Mouse (Mus musculus) right cerebral cortex, postnatal 36 days (tissue): Measurements from ENCODE around the gene Olfr923.
A peak's percentile ranks its signal among the peaks of the same experiment; 100 is the strongest.
"Not testable (repeated sequence)": the region's sequence is repeated elsewhere in the genome, so short reads cannot be mapped to it uniquely, and the experiment has no call there.

ENCODE experiments used
- DNase-seq, 2 experiments: peaks; one replicate each; pipeline ENCODE4 v3.0.0; 2022; ENCODE audit warnings: low spot score in 2 of 2, mixed read lengths in 1 of 2

The Olfr923 gene

DNA sequence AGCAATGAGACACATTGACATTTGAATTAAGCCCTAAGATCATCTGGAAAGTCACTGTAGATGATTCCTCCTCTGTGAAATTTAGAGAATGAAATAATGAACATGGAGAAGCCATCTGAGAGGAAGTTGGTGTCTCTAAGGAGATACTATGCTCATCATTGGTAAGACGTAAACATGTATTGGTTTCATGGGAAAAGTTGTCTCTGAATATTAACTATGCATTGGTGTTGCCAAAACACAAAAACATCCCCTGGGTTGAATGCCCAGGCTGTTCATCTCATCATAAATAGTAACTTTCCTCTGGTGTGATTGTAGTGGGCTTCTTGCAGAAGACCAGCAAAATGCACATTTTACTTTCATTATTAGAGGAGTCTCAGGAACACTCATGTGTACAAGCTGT is at the start of gene Olfr923:
Gene Olfr923, plus strand, starts transcription at position 301 of the 400 bp plus-strand sequence.
- no peak for DNase-seq

DNA sequence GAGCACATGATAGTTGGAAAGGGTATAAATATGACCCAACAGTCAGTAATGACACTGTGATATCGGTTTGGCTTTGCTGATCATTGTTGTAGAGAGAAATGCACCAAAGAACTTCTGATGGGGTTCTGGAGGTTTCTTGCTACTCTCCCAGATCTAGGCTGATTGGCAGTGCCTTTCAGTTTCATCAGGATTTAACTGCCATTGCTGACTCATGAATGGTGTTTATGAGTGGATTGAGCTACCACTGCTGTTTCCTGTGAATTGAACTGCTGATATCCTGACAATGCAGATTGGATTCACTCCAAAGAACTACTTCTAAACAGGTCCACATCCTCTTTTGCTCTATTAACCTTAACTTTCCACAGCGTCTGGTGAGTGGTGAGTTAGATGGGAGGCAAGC is 33.7 kb upstream of the Olfr923 start:
- no peak for DNase-seq

DNA sequence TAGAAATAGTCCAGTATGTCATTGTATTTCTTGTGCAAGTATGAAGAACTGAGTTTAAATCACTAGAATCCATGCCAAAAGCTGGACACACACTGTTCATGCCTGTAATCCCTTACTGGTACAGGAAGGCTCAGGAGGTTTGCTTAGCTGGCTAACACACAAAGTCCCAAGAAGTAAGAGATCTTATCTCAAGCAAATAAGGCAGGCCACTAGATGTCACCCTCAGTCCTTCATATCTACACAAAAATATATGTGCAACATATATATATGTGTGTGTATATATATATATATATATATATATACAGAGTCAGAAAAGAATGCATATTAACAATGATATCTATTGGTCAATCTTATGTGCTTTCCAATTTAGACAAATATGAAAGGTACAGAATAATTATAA is 20.6 kb upstream of the Olfr923 start:
- peak in 1 of 2 experiments; percentile 3 for DNase-seq

DNA sequence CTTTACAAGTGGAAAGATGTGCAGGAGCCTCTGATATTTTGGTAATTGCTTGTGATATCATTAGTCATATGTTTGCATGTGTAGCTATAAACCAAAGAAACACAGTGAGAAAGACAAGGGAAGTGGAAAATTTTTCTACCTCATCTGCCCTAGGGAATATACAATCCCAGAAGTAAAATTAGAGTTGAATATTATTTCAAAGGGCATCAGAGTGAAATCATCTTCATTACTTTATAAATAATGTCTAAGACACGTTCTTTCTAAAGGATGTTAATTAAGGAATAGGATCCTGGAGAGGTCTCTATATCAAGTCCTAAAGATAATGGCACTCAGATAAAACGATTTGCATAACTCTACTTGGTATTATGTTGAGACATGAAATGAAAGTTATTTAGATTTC is 12.0 kb upstream of the Olfr923 start, which contains the start of gene Olfr922:
Gene Olfr922, plus strand, starts transcription at position 301 of the 400 bp plus-strand sequence.
- DNase-seq, result no peak

DNA sequence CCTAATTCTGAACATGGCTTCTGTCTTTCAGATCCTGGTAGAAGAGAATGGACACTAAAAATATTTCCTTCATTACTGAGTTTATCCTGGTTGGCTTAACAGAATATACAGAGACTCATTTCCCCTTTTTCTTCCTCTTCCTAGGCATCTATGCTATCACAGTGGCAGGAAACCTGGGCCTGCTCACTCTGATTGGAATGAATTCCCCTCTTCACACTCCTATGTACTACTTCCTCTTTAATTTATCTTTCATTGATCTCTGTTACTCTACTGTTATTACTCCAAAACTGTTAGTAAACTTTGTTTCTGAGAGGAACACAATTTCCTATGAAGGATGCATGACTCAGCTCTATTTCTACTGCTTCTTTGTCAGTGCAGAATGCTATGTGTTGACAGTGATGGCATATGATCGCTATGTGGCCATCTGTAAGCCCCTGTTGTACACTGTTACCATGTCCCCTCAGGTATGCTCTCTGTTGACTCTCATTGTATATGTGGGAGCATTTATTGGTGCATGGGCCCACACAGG is 10.8 kb upstream of the Olfr923 start:
- DNase-seq, result no peak

DNA sequence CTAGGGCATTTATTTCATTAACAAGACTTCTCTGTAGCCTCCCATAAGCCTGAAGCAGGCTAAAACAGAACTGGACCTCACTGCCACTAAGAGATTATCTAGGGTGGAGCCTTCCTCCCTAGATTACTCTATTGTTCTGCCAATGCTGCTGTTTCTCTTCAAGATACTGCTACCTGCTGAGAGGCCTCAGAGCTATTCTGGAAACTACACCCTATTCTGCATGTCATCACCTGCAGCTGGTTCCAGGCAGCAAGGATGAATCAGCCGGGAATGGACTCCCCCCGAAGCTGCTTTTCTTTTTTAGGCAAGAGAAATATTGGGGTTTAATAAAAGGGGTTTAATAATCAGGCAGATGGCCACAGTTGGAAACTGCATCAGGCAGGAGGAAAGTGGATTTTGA is 6.7 kb downstream of the Olfr923 start:
- no peak for DNase-seq

DNA sequence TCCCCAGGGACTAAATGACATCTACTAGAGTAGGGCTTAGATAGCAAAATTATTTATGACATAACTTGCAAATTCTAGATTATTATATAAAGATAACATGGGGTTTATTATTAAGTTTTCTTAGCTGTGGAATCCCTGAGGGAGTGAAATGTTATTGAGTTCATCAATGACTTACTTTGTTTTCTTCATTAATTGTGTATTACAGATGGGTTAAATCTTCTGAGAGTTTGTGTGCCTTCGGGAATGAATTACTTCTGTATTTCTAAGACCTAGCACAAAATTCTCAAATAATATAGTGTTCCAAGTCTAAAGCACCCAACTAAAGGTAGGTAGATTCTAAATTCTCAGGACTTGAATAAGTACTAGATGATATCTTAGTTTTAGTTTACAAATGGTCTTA is 17.8 kb downstream of the Olfr923 start, which contains the start of gene Olfr924:
Gene Olfr924, plus strand, starts transcription at position 301 of the 400 bp plus-strand sequence.
- no peak for DNase-seq

DNA sequence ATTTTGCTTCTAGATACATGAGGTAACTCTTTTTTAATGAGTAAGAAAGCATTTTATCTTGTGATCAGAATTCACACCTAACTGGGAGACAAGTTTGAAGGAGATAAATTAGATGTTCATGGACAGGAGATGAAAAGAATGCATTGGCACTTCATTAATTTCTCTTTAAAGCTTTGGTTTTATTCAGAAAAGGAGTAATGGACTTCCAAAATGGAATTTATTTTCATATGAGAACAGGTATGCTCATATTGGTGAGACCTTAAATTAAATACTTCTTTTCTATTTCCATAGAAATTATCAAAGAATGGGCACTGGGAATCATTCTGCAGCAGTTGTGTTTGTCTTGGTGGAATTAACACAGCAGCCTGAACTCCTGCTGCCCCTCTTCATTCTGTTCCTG is 28.4 kb downstream of the Olfr923 start, which contains the start of gene Olfr26:
Gene Olfr26, plus strand, starts transcription at position 301 of the 400 bp plus-strand sequence.
- DNase-seq, result no peak

DNA sequence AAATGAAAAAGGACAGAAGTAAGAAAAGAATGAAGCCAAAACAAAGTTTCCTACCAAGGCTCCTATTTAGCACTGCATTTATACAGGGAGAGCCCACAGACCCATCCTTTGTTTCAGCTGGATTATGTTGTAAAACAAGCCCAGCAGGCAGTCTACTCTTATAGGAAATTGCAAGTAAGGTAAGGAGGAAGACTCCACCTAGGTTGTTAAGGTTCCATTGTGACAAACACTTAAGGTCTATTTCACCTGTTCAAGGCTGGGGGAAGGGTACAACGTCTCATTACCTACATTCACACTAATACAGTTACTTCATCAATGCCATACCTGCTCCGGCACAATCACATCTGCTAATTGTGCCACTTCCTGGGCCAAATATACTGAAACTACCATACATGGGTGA is 48.5 kb downstream of the Olfr923 start:
- not testable (repeated sequence) for DNase-seq

DNA sequence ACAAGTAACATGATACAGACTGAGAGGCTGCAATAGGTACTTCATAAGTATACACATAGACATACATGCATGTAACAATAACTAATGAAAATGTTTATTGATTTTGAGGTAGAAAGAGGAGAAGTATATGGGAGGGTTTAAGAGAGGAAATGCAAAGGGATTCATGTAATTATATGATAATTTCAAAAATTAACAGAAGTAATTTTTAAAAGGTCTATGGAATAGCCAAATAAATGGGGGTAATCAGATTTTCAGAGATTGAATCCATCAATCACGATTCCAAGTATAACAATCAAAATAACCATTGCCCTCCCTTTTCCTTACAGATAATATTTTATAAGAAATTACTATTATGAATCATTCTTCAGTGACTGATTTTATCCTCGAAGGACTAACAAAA is 50.5 kb downstream of the Olfr923 start, which contains the start of gene Olfr926:
Gene Olfr926, plus strand, starts transcription at position 301 of the 400 bp plus-strand sequence.
- DNase-seq, result no peak
